Mouse (Mus musculus) left cerebral cortex, postnatal 10 days (tissue): Measurements from ENCODE around the gene Myo15b. TPM values are rescaled to one million over a fixed set of nuclear protein-coding genes. Genes with fewer than 3 reads are reported as not detected.

Source experiments
- DNase-seq, 2 experiments: peaks; one replicate each; pipeline ENCODE4 v3.0.0; 2021 to 2022; ENCODE audit warnings: low spot score in 2 of 2, mixed read lengths in 1 of 2; ENCODE audit errors: extremely low spot score in 1 of 2
- intact Hi-C: fragments of 180-260 bp; cut with DNase I; formaldehyde crosslinking; loops from one replicate; pipeline ENCODE4 v1.15.1; 2025
- total RNA-seq, 2 experiments: library from RNA; stranded (reverse); gene quantifications; 2 replicates each; pipeline ENCODE4 v1.2.3; 2021

Myo15b gene
- under 1 TPM; 0.17 to 0.93 TPM for total RNA-seq

GRCm38 (mm10) chr11:115858354-115858753 is at the start of gene Myo15b:
Gene Myo15b (plus strand): TSS chr11:115858406.
- intact Hi-C loops: no loop called here
- DNase-seq: no peak

DNA sequence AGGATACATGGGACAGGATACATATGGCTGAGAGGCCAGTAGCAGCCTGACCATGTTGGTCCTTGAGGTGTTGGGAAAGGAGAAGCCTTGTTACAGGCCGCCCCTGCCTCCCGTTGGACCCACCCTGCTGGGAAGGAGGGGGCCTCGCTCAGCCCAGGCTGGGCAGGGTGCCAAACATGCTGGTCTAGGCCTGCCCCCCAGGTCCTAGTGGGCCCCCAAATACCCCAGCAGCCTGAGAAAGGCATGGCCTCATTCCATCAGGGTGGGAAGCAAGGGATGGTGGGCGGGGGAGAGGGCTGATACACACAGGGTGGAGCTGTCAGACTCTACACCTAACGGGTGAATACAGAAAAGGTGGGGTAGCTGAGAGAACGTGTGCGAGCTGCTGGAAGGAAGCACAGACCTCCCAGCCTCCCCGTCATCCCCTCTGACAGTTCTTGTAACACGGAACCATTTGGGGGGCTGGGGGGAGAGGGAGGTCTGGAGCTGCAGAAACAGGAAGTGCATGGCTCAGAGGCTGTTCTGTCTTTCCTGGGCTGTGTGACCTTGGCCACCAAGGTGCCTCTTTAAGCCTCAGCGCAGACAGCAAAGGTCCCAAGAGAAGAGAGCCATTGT is 49.4 kb upstream of the Myo15b start:
- intact Hi-C loops: no loop called here
- peak in 1 of 2 experiments; percentile 80 for DNase-seq

DNA sequence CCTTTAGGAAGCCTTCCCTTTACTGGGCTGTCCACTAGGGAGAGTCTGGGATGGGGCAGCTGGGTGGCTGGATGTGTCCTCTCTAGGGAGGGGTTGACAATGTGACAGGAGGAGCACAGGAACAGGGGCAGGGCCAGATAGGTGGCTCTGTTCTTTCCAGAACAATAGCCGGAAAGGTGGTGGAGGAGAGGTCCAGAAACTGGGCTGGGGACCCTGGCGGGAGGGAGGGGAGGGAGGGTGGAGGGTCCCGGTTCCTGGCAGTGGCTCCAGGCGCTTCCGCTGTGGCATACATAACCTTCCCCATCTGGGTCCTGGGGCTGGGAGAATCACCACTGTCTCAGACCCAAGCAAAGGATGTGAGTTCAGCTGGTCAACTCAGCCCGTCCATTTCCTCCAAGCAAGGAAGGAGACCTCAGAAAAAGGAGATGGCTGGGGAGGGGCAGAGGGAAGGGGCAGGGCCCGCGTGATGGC is 48.9 kb upstream of the Myo15b start:
- intact Hi-C loops: no loop called here
- peak in 1 of 2 experiments; percentile 65 for DNase-seq

- peak in 1 of 2 experiments; percentile 73 for DNase-seq
- intact Hi-C loops: loop anchor here (5.0 kb wide), 3 partner anchors 33 to 318 kb away; partner anchors contain the start of gene Nt5c
Measured at GRCm38 (mm10) chr11:115810377-115810776, 47.8 kb upstream of the Myo15b start.

DNA sequence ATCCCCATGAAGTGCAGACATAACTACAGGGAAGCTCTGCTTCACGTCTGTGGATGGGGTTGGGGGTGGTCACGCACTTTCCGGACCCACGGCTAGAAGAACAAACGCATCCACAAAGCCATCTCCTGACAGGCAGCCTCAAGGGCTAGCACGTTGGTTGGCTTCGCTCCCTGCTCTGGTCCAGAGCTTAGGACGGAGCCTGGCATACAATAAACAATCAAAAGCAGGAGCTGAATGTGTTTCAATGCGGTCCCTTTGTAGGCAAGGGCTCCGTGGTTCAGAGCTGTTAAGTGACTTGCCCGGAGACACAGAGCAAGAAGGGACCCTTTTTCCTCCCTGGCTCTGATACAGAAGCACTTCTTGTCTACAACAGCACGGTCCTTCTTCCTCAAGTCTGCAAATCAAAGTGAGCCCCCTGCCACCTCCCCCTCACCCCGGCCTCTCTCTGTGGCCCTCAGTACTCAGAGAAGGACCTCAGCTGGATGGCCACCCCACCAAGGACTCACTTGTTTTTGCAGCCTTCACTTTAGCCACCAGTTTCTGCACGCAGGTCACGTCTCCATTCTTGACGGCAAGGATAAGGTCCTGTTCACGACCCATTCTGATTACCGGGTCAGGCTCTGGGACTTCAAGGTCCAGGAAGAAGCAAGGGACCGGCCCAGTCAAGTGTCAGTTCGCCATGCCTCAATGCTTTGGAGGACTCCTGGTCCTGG is 46.7 kb upstream of the Myo15b start:
- intact Hi-C loops: loop anchor here (5.0 kb wide), 3 partner anchors 34 to 319 kb away; partner anchors contain the start of gene Nt5c
- no peak for DNase-seq

DNA sequence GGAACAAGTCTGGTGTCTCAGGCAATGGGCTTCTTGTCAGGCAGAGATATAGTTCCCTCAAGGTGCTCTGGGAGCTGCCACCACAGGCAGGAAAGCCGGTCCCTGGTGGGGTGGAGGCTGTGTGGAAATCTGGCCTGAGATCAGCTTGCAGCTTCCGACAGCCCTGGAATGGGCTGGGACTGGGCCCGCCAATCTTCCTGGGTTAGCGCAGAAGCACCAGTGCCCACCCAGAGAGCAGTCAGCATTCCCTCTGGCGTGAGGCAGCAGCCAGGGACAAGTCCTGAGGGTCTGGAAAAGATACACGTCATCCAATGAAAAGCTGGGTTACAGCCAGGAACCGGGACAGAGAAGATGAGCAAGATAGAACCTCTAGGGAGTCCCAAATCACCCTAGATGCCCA is 46.1 kb upstream of the Myo15b start:
- intact Hi-C loops: loop anchor here (5.0 kb wide), 3 partner anchors 35 to 320 kb away; partner anchors contain the start of gene Nt5c
- peak in 1 of 2 experiments; percentile 62 for DNase-seq

- intact Hi-C loops: loop anchor here (5.0 kb wide), 3 partner anchors 35 to 320 kb away; partner anchors contain the start of gene Nt5c
- DNase-seq: no peak
Measured at GRCm38 (mm10) chr11:115812533-115813420, 45.4 kb upstream of the Myo15b start.

DNA sequence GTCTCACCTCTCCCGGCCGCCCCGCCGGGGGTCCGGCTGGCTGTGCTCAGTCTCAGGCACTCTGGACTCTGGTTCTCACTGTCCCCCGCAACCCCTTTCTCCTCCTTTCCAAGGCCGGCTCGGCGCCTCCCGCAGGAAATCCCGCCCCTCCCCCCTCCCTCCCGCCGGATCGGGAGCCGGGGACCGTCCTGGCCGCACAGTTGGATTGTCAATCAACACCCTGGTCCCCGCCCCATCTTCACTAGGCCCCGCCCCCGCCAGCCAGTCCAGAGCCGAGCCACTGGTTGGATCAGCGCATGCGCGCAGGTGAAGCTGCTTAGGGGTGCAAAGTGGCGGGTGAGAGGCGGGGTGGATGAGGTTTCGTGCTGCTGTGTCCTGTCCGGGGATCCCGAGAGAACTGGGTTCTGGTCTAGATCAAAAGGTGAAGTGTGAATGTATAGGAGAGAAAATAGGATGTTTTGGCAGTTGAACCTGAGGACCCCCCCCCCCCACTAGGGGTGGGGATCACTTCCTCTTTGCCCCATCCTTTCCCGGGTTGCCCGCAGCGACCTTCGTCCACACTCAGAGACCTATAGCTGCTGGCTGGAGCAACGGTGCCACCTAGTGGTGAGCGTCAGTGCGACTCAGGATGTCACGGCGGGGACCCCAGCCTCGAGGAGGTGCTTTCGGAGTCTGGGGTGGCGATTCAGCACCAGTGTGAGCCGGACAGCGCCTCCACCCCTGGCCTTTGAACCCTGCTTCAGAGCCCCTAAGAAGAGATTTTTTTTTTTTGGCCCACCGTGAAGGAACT is 44.5 kb upstream of the Myo15b start, which contains the start of gene Caskin2:
Gene Caskin2, minus strand, starts transcription at position 133 of the 790 bp plus-strand sequence.
- intact Hi-C loops: loop anchor here (2.0 to 5.0 kb wide), 4 partner anchors 36 to 321 kb away; partner anchors contain the start of gene Nt5c
- peak; percentile 87 to 96 for DNase-seq

DNA sequence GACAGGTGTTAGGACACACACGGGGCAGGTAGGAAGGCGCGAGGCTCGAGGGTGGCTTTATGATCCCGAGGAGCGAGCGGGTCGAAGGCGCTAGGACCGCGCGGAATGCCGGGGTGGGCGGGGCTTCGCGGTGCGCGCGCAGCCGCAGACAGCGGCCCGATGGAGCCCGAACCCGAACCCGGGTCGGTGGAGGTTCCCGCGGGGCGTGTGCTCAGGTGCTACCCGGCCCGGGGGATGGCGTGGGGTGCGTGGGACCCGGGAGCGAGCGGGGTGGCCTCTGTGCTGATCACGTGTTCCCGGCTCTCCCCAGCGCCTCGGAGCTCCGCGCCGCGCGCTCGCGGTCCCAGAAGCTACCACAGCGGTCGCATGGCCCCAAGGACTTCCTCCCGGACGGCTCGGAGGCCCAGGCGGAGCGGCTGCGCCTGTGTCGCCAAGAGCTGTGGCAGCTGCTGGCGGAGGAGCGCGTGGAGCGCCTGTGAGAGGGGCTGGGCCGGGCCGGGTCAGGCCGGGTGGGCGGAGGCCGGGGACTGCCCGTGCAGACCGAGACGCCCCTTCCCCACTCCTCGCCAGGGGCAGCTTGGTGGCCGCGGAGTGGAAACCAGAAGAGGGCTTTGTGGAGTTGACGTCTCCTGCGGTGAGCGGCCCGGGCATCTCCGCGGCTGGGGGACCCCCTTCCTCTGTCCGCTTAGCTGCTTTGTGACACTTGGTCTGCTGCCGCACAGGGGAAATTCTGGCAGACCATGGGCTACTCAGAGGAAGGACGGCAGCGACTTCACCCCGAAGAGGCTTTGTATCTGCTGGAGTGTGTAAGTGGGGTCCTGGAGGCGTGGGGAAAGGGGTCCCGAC is 43.4 kb upstream of the Myo15b start, which contains the start of gene Tsen54:
Gene Tsen54, plus strand, starts transcription at position 120 of the 846 bp plus-strand sequence.
- DNase-seq: peak; percentile 63 to 90
- intact Hi-C loops: loop anchor here (2.0 to 5.0 kb wide), 4 partner anchors 38 to 323 kb away; partner anchors contain the start of gene Nt5c

DNA sequence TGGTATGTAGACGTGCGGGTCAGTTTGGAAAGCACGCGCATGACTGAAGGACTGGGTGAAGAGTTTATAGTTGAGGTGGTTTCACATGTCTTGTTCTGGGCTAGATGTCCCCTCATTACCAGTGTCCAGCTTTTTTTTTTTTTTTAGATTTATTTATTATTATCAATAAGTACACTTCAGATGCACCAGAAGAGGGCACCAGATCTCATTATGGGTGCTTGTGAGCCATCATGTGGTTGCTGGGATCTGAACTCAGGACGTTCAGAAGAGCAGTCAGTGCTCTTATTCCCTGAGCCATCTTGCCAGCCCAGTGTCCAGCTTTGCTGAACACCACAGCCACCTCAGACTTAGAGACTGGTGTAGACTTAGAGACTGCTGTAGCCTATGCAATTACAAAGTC is 40.9 kb upstream of the Myo15b start:
- intact Hi-C loops: no loop called here
- no peak for DNase-seq

- intact Hi-C loops: no loop called here
- no peak for DNase-seq
Measured at GRCm38 (mm10) chr11:115819915-115820623, 38.1 kb upstream of the Myo15b start.

DNA sequence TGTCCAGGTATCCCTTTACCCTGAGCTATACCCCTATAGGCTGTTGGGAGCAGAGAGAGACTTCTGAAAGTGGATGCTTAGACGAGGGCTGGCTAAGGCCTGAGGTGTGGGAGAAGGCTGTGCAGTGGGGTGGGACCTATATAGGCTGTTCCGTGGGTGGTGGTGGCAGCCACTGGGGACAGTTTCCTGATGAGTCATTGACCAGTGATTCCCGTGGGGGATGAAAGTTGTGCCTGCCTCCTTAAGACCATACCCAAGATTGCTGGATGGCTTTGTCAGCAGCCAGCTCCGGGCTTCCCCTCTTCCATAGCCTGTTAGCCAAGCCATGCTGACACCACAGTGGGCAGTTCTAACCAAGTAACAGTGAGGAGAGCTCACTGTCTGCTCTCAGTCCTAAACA is 37.2 kb upstream of the Myo15b start:
- intact Hi-C loops: no loop called here
- DNase-seq: no peak

DNA sequence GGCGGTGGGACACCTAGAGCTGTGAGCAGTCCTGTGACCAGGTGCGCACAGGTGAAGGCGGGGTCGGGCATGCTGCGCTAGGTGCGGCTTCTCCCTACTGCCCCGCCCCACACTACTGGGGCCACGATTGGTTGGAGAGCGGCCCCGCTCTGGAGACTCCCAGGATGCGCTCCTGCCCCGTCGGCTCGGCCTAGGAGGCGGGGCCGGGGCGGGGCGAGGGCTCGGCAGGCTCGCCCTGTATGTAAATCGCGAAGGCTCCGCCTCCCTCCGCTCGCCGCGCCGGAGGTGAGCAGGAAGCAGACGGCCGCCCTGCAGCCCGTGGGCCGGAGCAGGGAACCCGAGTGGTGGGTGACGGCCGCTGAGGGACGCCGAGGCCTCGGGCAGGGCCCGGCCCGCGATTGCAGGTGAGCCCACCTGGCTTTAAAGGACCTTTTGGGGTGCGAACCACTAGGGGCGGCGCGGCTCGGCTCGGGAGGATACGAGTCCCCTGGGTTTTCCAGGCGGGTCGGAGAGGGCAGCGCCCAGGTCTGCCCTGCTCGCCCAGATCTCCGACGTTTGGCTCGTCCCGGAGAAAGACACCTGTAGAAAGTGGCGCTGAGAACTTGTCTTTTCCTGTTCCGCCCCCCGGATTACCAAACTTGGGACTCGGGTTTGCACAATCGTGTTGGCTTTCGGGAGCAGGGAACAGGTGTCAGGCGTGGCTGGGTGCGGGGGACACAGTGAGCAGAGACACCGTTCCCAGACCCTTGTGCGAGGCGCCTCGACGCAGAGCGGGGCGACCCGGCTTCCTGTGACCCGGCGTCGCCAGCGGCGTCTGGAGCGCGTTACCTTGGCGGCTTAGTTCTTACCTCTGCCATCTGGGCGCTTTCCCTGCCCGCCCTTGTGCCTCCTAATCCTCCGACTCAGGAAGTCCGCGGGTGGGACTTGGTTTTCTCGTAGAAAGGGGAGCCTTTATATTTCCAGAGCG is 34.1 kb upstream of the Myo15b start, which contains the start of gene Llgl2:
Gene Llgl2, plus strand, starts transcription at position 276 of the 967 bp plus-strand sequence.
- intact Hi-C loops: no loop called here
- peak in 1 of 2 experiments; percentile 91 for DNase-seq

GRCm38 (mm10) chr11:115824813-115825212 is 33.4 kb upstream of the Myo15b start:
- DNase-seq: no peak
- intact Hi-C loops: no loop called here

GRCm38 (mm10) chr11:115826487-115826886 is 31.7 kb upstream of the Myo15b start:
- no peak for DNase-seq
- intact Hi-C loops: no loop called here
